Mouse (Mus musculus): ENCODE measurements around the gene Herc3.

- no peak for TF ChIP-seq CTCF (IDR thresholded peaks at IDR 0.05; ENCODE audit: borderline replicate concordance, insufficient read depth, low read depth, low read length)
- no peak for TF ChIP-seq POLR2A (IDR thresholded peaks at IDR 0.05; ENCODE audit: borderline replicate concordance, insufficient read depth, low read length)
Observed at GRCm38 (mm10) chr6:58837917-58838316, 6.7 kb downstream of the Herc3 start.
